Mouse (Mus musculus): ENCODE results near the gene Zcchc17.
A peak's percentile ranks its signal among the peaks of the same experiment; 100 is the strongest.

Zcchc17 gene

DNA sequence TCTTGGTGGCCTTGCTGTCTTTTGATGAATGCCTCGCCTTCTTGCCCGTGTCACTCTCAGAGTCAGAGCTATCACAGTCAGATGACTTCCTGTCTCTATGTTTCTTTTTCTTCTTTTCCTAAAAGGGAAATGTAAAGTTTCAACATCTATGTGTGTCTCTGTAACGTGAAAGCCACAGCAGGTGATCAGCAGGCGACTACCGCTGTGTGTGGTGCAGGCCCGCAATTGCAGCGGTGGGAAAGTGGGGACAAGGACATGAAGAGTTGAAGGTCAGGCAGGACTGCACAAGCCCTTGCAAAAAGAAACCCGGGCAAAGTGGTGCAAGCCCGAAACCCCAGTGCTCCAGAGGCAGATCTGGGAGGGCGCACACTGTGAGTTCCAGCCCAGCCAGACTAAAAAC is 43.1 kb downstream of the Zcchc17 start:
- no peak for DNase-seq (ENCODE audit: low spot score in 2 of 2)

GRCm38 (mm10) chr4:130315771-130316527 is 43.8 kb downstream of the Zcchc17 start:
- DNase-seq (ENCODE audit: low spot score in 2 of 2): no peak

- no peak for DNase-seq (ENCODE audit: low spot score in 2 of 2)
These were observed 46.2 kb downstream of the Zcchc17 start for GRCm38 (mm10) chr4:130313552-130313951.

DNA sequence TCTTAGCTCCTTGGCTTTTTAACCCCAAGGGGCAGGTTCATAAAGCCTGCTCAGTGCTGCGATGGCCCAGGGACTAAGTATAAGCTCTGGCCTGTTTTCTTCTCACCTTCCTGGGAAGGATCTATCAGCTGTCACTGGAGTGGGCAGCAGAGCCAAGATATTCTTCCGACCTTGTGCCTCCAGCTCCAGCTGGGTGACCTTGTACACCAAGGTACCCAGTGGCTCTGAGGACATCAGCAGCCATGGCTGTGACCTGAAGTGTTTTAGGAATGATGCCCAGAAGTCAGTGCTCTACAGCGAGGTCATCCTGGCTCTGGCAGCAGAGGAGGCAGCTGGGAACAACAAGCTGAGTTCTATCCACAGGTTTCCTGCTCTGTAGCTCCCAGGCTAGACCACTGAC is 47.2 kb downstream of the Zcchc17 start:
- DNase-seq (ENCODE audit: low spot score in 2 of 2): no peak

GRCm38 (mm10) chr4:130309254-130309653 is 50.5 kb downstream of the Zcchc17 start:
- no peak for DNase-seq (ENCODE audit: low spot score in 2 of 2)

- peak; percentile 71 to 79 for DNase-seq (ENCODE audit: low spot score in 2 of 2)
These were observed 51.3 kb downstream of the Zcchc17 start, which contains the start of the genes Fabp3 and Gm10570 for GRCm38 (mm10) chr4:130308231-130309081. TSS of gene Fabp3 (plus strand) at chr4:130308595. TSS of gene Gm10570 (minus strand) at chr4:130308674.

- DNase-seq (ENCODE audit: low spot score in 2 of 2): peak; percentile 26 to 30
These were observed 51.9 kb downstream of the Zcchc17 start for GRCm38 (mm10) chr4:130307851-130308230.

GRCm38 (mm10) chr4:130306796-130307630 is 52.7 kb downstream of the Zcchc17 start:
- no peak for DNase-seq (ENCODE audit: low spot score in 2 of 2)

DNA sequence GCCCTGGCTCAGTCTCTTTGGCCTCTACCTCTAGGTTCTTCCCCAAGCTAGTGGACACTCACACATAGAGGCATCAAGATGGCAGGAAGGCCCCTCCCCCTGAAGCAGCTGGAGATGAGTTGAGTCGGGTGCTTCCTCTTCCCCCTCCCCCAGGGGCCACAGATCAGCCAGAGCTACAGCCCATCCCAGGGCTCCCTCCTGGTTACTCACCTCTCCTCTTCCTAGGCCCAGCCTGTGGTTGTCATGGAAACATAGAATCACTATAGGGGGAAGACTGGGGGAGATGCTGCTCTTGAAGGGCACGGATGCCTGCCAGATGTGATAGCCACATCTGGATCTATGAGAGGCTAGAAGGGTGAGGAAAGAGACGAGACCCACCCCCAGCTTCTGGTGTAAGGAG is 55.0 kb downstream of the Zcchc17 start:
- no peak for DNase-seq (ENCODE audit: low spot score in 2 of 2)

DNA sequence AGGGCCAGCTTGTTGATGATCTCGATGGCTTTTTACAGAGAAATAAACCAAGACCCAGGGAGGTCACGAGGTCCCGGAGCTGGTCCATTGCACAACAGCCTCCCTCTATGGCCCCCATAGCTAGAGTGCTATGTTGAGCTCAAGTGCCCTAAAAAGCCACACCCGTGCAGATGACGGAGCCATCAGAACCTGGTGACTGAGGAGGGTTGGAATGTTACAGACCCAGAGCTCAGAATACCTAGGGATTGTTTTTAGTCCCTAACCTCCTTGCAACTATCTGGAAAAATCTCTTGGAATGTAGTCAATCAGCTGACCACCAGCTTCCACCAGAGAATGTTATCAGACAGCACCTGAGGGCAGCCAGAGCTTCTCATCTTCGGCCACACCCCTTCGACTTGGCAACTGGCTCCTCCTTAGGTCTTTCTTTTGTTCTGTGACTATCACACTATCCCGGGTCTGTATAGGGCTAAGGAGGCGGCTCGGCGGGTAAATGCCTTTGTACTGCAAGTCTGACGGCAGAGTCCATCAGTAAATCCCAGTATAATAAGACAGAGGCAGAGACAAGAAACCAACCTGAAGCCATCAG is 57.4 kb downstream of the Zcchc17 start:
- no peak for DNase-seq (ENCODE audit: low spot score in 2 of 2)

DNA sequence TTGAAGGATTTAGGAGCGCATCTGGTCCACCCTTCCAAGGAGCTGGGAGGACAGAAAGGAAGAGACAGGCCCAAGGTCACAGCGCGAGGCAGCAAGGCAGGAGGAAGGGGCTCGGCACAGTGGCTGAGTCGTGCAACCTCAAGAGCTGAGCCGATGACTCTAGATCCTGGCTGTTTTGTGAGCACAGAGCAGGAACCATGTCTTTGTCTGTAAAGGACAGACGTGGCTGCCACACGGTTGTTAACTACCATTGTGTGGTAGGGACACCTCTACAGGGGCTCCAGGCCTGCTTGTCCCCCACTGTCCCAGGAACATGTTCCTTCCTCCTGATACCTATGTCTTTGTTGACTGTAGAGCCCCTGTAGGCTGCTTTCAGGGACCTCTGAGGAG is 60.1 kb downstream of the Zcchc17 start:
- DNase-seq (ENCODE audit: low spot score in 2 of 2): no peak

GRCm38 (mm10) chr4:130298877-130299628 is 60.7 kb downstream of the Zcchc17 start:
- DNase-seq (ENCODE audit: low spot score in 2 of 2): no peak

- DNase-seq (ENCODE audit: low spot score in 2 of 2): no peak
These were observed 62.6 kb downstream of the Zcchc17 start for GRCm38 (mm10) chr4:130297123-130297529.

DNA sequence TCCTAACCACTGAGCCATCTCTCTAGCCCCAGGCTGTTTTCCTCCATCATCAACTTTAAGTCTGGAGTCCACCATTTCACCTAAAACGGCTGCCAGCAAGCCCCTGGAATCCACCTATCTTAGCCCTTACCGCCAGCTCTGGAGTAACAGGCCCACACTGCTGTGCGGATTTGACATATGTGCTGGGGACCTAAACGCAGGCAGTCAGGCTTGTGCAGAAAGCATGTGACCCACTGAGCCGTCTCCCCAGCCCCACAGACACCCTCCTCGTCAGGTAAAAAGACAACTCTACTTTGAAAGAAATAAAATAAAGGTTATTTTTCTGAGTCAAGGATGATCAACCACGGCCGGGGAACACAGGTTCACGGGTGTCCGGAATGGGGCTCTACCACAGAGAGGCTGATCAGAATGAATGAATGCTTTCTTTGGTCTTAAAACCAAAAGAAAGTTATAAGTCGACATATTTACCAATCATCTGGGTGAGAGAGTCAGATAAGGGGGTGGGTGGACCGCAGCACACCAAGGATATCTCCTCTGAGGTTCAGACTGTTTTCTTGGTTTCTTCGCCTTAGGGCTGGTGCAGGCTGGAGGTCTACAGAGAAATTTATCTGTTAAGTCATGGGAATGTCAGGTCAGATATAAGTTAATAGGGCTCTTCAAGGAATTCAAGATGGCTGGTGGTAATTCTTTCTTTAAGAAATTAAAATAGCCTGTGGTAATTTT is 63.3 kb downstream of the Zcchc17 start:
- no peak for DNase-seq (ENCODE audit: low spot score in 2 of 2)

DNA sequence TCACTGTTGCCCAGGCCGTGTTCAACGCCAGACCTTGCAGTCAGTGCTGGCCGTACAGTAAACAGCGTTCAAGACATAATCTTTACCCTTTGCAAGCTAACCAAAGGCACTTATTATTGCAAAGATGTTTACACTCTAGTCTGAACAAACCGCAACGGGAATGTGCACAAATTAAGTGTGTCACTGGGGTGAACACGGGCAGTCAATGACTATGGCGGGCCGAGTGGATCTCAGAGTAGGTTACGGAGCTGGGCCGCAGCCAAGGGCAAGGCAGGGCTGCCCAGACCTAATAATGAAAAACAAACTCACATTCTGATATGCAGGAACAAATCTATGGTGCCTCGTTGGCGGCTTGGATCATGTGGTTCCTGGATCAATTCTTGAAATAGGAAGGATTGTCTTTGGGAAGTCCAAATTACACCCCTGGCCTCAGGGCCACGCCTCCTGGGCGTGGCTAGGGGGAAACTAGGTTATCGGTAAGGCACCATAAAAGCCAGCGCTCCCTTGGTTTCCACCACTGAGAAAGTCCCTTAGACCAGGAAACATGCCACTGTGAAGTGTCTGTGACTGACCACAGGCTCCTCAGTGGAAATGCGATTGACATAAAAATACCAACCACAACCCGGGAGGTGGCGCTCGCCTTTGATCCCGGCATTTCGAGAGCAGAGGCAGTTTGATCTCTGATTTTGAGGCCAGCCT is 64.5 kb downstream of the Zcchc17 start:
- DNase-seq (ENCODE audit: low spot score in 2 of 2): no peak

GRCm38 (mm10) chr4:130294513-130294912 is 65.2 kb downstream of the Zcchc17 start:
- DNase-seq (ENCODE audit: low spot score in 2 of 2): no peak

GRCm38 (mm10) chr4:130292271-130292670 is 67.5 kb downstream of the Zcchc17 start:
- peak in 1 of 2 experiments; percentile 55 for DNase-seq (ENCODE audit: low spot score in 2 of 2)

DNA sequence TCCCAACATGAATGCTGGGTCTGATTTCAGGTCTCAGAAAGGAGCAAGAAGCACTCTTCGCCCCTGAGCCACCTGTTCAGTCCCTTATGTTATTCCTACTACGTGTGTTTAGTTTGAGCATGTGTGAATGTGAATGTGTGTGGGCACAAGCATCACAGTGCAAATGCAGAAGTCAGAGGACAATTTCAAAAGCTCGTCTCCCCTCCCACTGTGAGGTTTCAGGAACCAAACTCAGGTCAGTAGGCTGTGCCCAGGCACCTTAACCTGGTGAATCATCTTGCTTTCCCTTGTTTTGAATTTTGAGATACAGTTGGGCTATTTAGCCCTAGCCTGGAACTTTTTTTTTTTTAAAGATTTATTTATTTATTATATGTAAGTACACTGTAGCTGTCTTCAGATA is 69.9 kb downstream of the Zcchc17 start:
- no peak for DNase-seq (ENCODE audit: low spot score in 2 of 2)

- no peak for DNase-seq (ENCODE audit: low spot score in 2 of 2)
These were observed 73.2 kb downstream of the Zcchc17 start for GRCm38 (mm10) chr4:130286531-130286930.

DNA sequence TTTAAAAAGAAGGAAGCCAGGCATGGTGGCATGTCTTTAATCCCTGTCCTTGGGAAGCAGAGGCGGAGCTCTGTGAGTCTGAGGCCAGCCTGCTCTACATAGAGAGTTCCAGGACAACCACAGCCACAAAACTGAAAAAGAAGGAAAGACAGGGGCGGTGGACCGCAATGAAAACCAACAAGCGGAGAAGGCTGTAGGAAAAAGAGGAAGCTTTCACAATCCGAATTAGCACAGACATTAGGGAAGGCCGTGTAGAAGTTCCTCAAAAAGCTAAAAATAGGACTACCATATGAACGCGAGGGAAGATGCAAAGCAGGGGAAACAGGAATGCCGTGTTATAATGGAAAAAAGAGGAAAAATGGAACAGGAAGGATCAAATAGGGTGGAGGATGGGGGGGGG is 75.9 kb downstream of the Zcchc17 start:
- no peak for DNase-seq (ENCODE audit: low spot score in 2 of 2)

Measured in right cerebral cortex, postnatal 36 days (tissue).